Mouse (Mus musculus) kidney, embryonic 14.5 days (tissue): ENCODE data around the gene Mkln1. TPM values are rescaled to one million over a fixed set of nuclear protein-coding genes. Genes with fewer than 3 reads are reported as not detected.

Experiments used
- ATAC-seq: fragments of 200-750 bp; cut with Nextera tagmentation; 2 replicates; pipeline ENCODE4 v1.8.0; 2017; ENCODE audit warnings: moderate number of reproducible peaks, mild to moderate bottlenecking, moderate TSS enrichment, moderate library complexity; ENCODE audit not compliant: low FRiP score, low TSS enrichment
- H3K27ac ChIP-seq: fragments of 300-500 bp; sonication (generic); 2 replicates; pipeline ENCODE4 v1.5.1; 2014; ENCODE audit warnings: low read depth, mild to moderate bottlenecking, low read length, moderate library complexity, mixed read lengths
- H3K27me3 ChIP-seq: fragments of 300-500 bp; sonication (generic); 2 replicates; pipeline ENCODE4 v1.6.1; 2014; ENCODE audit warnings: mild to moderate bottlenecking, low read length; ENCODE audit not compliant: control insufficient read depth, insufficient read depth
- H3K36me3 ChIP-seq: fragments of 300-500 bp; sonication (generic); 2 replicates; pipeline ENCODE4 v1.6.1; 2014; ENCODE audit warnings: low read length, mixed read lengths; ENCODE audit not compliant: control insufficient read depth, insufficient read depth
- H3K4me1 ChIP-seq: fragments of 300-500 bp; sonication (generic); 2 replicates; pipeline ENCODE4 v1.6.1; 2014; ENCODE audit warnings: low read length, mixed read lengths; ENCODE audit not compliant: control insufficient read depth, insufficient read depth
- H3K4me2 ChIP-seq: fragments of 300-500 bp; sonication (generic); replicated peaks from 2 replicates; pipeline ENCODE4 v1.6.1; 2014; ENCODE audit warnings: low read depth, mild to moderate bottlenecking, low read length
- H3K4me3 ChIP-seq: fragments of 300-500 bp; sonication (generic); 2 replicates; pipeline ENCODE4 v1.5.1; 2014; ENCODE audit warnings: mild to moderate bottlenecking, low read length
- H3K9ac ChIP-seq: fragments of 300-500 bp; sonication (generic); 2 replicates; pipeline ENCODE4 v1.6.1; 2014; ENCODE audit warnings: low read depth, mild to moderate bottlenecking, low read length, moderate library complexity
- H3K9me3 ChIP-seq: fragments of 300-500 bp; sonication (generic); 2 replicates; pipeline ENCODE4 v1.6.1; 2016; ENCODE audit warnings: low read length; ENCODE audit not compliant: control insufficient read depth
- WGBS: fragments of 180-500 bp; shearing (Covaris S2); extraction: QIAGEN DNeasy Blood & Tissue Kit; methylation state at CpG from one replicate; pipeline ENCODE4 v1.1.7; 2014; 5-methylcytosine and 5-hydroxymethylcytosine counted together
- polyA plus RNA-seq: library from polyadenylated mRNA; unstranded; fragments of >200 nt; fragmentation: Nextera tagmentation; extraction: Ambion mirVana; gene quantifications from 2 replicates; pipeline ENCODE4 v1.2.1, GENCODE M21; 2014

Gene Mkln1
- polyA plus RNA-seq, 1 experiment from 2014 or later: 212 TPM

- Histone ChIP-seq H3K4me3 (no peak overlapping the region), H3K9me3 (no peaks in the 10 kb centered on the region), H3K9ac (no peak overlapping the region), H3K4me2 (no peak overlapping the region), H3K36me3 (peaks cover 27% of the 10 kb centered on the region), H3K27ac (no peak overlapping the region), H3K4me1 (no peaks in the 10 kb centered on the region), H3K27me3 (no peaks in the 10 kb centered on the region)
- WGBS: 93% methylated on average over 2 of the region's 2 CpGs
- no peak for ATAC-seq
Observed at GRCm38 (mm10) chr6:31486601-31487000, 88.1 kb downstream of the Mkln1 start.

DNA sequence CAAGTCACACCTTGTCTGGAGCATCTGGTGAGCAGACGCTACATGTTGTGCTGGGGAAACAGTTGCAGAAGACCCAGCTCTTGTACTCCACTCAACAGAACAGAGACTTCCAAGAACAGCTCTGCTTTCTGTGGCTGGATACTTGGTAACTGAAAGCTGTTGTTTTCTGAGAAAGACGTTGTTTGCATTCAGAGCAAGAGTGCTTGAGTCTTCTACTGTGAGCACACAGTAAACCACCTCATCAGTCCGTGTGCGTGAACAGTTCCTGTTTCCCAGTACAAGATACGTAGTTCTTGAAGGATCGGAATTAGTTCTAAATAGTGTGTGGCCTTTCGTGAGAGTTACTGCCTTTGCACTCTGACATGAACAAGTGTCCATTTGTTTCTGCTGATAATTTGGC, 91.4 kb downstream of the Mkln1 start:
- ATAC-seq: no peak
- Histone ChIP-seq H3K4me2 (no peak overlapping the region), H3K27ac (no peak overlapping the region), H3K4me3 (no peak overlapping the region), H3K9me3 (no peaks in the 10 kb centered on the region), H3K27me3 (no peaks in the 10 kb centered on the region), H3K4me1 (no peaks in the 10 kb centered on the region), H3K9ac (no peak overlapping the region), H3K36me3 (peaks cover 32% of the 10 kb centered on the region)
- whole genome bisulfite sequencing: 95% methylated on average over 7 of the region's 7 CpGs

GRCm38 (mm10) chr6:31495122-31495731, 96.7 kb downstream of the Mkln1 start:
- no peaks in the 10 kb centered on the region for H3K27me3 ChIP-seq
- H3K4me1 ChIP-seq: no peaks in the 10 kb centered on the region
- no peak overlapping the region for H3K4me2 ChIP-seq
- H3K9ac ChIP-seq: no peak overlapping the region
- no peak overlapping the region for H3K27ac ChIP-seq
- no peak overlapping the region for H3K4me3 ChIP-seq
- peaks cover 27% of the 10 kb centered on the region for H3K36me3 ChIP-seq
- ATAC-seq: no peak
- WGBS: 84% methylated on average over 2 of the region's 2 CpGs
- H3K9me3 ChIP-seq: no peaks in the 10 kb centered on the region

DNA sequence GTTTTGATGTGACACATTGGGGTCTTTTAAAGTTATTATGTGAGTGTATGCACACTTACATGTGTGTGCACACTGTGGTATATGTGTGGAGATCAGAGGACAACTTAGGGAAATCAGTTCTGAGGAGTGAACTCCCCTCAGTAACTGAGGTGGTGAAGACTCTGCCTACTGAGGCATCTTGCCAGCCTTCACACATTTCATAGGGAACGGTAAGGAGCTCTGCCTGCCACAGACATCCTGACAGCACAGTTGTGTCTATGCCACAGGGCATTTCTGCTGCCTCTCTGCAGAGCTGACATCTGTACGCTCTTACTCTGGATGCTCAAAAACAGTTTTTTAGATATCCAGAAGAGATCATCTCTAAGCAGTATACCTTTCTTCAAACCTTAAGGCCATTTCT, 97.7 kb downstream of the Mkln1 start:
- peaks cover 23% of the 10 kb centered on the region for H3K36me3 ChIP-seq
- no peak overlapping the region for H3K4me3 ChIP-seq
- no peak overlapping the region for H3K9ac ChIP-seq
- no peak for ATAC-seq
- no peaks in the 10 kb centered on the region for H3K4me1 ChIP-seq
- no peak overlapping the region for H3K27ac ChIP-seq
- H3K9me3 ChIP-seq: no peaks in the 10 kb centered on the region
- H3K27me3 ChIP-seq: no peaks in the 10 kb centered on the region
- whole genome bisulfite sequencing: 92% methylated on average over 2 of the region's 2 CpGs
- H3K4me2 ChIP-seq: no peak overlapping the region

DNA sequence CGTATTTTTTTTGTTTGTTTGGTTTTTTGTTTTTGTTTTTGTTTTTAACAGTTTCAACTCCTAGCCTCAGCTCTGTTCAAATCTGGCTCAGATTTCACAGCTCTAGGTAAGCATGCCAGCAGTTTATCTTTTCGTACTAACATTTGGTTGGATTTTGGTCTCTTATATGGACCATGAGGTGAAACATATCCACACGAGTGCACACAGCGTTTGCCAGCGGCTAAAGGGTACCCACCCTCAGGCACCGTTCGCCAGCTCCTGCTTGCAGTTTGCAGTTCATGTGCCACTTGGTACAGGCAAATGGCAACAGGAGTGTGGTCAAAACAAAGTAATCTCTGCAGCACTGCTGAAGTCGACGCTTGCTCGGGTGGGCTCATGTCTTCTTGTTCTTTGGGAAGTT, 101.3 kb downstream of the Mkln1 start:
- no peak for ATAC-seq
- H3K9me3 ChIP-seq: no peaks in the 10 kb centered on the region
- H3K4me1 ChIP-seq: no peaks in the 10 kb centered on the region
- no peak overlapping the region for H3K9ac ChIP-seq
- peaks cover 28% of the 10 kb centered on the region for H3K36me3 ChIP-seq
- no peak overlapping the region for H3K4me2 ChIP-seq
- no peaks in the 10 kb centered on the region for H3K27me3 ChIP-seq
- no peak overlapping the region for H3K27ac ChIP-seq
- 82% methylated on average over 10 of the region's 10 CpGs for WGBS
- H3K4me3 ChIP-seq: no peak overlapping the region

- Histone ChIP-seq H3K4me2 (no peak overlapping the region), H3K27ac (no peak overlapping the region), H3K27me3 (no peaks in the 10 kb centered on the region), H3K9ac (no peak overlapping the region), H3K36me3 (peaks cover 28% of the 10 kb centered on the region), H3K9me3 (no peaks in the 10 kb centered on the region), H3K4me1 (no peaks in the 10 kb centered on the region), H3K4me3 (no peak overlapping the region)
- no peak for ATAC-seq
- 77% methylated on average over 2 of the region's 2 CpGs for WGBS
Observed at GRCm38 (mm10) chr6:31500260-31500659, 101.7 kb downstream of the Mkln1 start.

DNA sequence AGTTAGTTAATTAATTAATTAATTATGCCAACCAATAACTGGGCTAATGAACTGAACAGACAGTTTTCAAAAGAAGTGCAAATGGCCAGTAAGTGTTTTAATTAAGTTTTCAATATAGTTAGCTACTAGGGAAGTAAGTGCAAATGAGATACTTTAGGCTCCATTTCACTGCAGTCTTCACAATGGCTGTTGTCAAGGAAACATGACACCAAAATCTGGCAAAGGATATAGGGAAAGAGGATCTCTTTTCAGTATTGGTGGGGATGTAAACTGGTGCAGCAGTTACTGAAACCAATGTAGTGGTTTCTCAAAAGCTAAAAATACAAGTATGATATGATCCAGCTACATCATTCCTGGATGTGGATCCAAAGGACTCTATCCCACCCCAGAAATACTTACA, 102.2 kb downstream of the Mkln1 start:
- H3K9ac ChIP-seq: no peak overlapping the region
- H3K27ac ChIP-seq: no peak overlapping the region
- peaks cover 28% of the 10 kb centered on the region for H3K36me3 ChIP-seq
- ATAC-seq: no peak
- no peaks in the 10 kb centered on the region for H3K27me3 ChIP-seq
- no peaks in the 10 kb centered on the region for H3K9me3 ChIP-seq
- no peak overlapping the region for H3K4me3 ChIP-seq
- H3K4me2 ChIP-seq: no peak overlapping the region
- no peaks in the 10 kb centered on the region for H3K4me1 ChIP-seq

GRCm38 (mm10) chr6:31502614-31503013, 104.1 kb downstream of the Mkln1 start:
- H3K9me3 ChIP-seq: no peaks in the 10 kb centered on the region
- ATAC-seq: no peak
- peaks cover 18% of the 10 kb centered on the region; the same call in 1 of the 2 replicates for H3K36me3 ChIP-seq
- H3K27ac ChIP-seq: no peak overlapping the region
- H3K9ac ChIP-seq: no peak overlapping the region
- H3K4me2 ChIP-seq: no peak overlapping the region
- H3K27me3 ChIP-seq: no peaks in the 10 kb centered on the region
- no peaks in the 10 kb centered on the region for H3K4me1 ChIP-seq
- H3K4me3 ChIP-seq: no peak overlapping the region
- WGBS: 85% methylated on average over 2 of the region's 2 CpGs

DNA sequence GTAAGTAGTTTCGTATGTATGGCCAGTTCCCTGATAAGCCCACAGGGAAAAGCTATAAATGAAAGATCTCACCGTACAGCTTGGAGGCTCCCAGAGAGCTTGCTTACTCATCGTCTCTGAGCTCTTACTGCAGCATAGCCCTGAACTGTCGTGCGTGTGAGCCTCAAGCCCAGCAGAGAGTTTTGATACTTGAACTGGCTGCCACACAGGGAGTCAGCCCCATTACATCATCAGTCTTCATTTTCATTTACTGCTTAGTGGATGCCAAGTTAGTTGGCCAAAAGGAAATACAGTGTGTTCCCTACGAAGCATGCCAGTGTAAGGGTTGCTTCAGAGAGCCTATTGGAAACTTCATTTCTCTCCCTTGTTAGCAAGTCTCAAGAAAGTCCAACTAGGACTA, 115.2 kb downstream of the Mkln1 start:
- Histone ChIP-seq H3K27me3 (no peaks in the 10 kb centered on the region), H3K27ac (no peak overlapping the region), H3K4me3 (no peak overlapping the region), H3K9ac (no peak overlapping the region), H3K4me1 (peaks cover 11% of the 10 kb centered on the region), H3K36me3 (peaks cover 7% of the 10 kb centered on the region; the same call in 1 of the 2 replicates), H3K9me3 (no peaks in the 10 kb centered on the region), H3K4me2 (no peak overlapping the region)
- ATAC-seq: no peak
- WGBS: 77% methylated on average over 6 of the region's 6 CpGs
